Mouse (Mus musculus) heart, adult 9 months (tissue): ENCODE results near the gene Arl14ep.

Experiments
- DNase-seq, 2 experiments: peaks; one replicate each; pipeline ENCODE4 v3.0.0; 2022; ENCODE audit warnings: low spot score in 2 of 2

The Arl14ep gene

GRCm38 (mm10) chr2:106955621-106956020, 18.6 kb downstream of the Arl14ep start:
- peak in 1 of 2 experiments; percentile 10 for DNase-seq

GRCm38 (mm10) chr2:106954975-106955374, 19.2 kb downstream of the Arl14ep start:
- DNase-seq: no peak

GRCm38 (mm10) chr2:106942451-106942850, 31.8 kb downstream of the Arl14ep start:
- no peak for DNase-seq

- DNase-seq: no peak
Observed at GRCm38 (mm10) chr2:106935681-106936080, 38.5 kb downstream of the Arl14ep start.

- DNase-seq: no peak
Observed at GRCm38 (mm10) chr2:106929906-106930305, 44.3 kb downstream of the Arl14ep start.
